ENCODE assay signal across 10 mouse cellular contexts in the genomic region with DNA sequence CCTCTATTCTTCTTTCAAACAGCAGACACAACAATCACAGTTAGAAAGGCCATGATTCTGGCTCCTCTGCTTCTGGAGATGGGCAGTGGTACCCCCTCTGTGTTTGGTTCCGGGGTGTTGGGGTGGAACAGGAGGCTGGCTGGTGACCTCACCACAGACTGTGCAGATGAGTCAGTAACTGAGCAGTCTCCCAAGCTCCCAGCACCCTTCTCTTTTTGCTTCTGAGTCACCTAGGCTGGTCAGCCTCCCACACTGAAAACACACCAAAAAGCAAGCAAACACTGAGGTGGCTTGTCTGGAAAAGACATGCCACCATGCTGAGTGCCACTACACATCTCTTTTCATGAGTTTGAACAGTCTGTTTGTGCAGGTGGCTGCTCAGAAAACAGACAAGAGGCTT.
"Had no signal": no experiment of that assay in that cellular context is flagged by ENCODE, and none has a peak within 500 bp of the region (broad histone marks: within the 10 kb centered on the region; RNA-seq: fewer than 3 reads in every experiment).

No protein-coding gene starts in this region.

- ATAC-seq: liver, embryonic 12.5 days had no signal

- DNase-seq: kidney, postnatal 10 days; liver; lung, adult 18-20 months; lung, postnatal 14 days; lung, postnatal 4 days; midbrain, embryonic 14.5 days; retina, postnatal 1 day; right cerebral cortex, postnatal 4 days; thymus, postnatal 25 days had no signal
